Mouse (Mus musculus) mouse embryonic stem cell (cell line): ENCODE measurements around the gene Kdelc1.

Experiments used
- in situ Hi-C, 2 experiments: fragments of 300-500 bp; cut with MboI; formaldehyde crosslinking; loops; 1 replicate in 1 of 2; 3 replicates in 1 of 2; pipeline ENCODE4 v1.14.3; 2019 to 2020; ENCODE audit warnings: low sequenced_read_pairs in 2 of 2, low pct_unique_long_range_greater_than_20kb in 1 of 2, mixed read lengths in 1 of 2; ENCODE audit not compliant: unreplicated experiment in 1 of 2

Gene Kdelc1

DNA sequence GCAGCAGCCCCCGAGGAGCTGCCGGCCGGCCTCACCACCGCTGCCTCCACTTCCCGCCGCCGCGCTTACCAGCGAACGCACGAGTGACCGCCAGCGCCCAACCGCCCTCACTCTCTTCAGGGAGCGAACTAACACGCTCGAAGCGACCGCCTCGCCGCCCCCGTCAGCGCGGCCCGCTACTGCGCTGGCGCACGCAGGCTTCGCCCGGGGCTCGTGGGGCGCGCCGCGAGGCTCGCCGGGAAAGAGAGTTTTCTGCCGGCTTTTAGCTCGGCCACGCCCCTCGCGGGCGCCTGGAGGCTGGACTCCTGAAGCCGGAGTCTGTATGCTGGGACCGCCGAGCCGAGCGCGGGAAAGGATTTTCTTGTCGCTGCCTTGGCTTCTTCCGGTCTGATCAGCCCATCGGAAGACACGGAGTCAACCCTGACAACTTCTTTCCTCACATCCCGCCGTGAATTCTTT is 16.3 kb downstream of the Kdelc1 start, which contains the start of gene Tex30:
Gene Tex30 (minus strand): TSS at position 183 of the 459 bp plus-strand sequence.
- in situ Hi-C loops: loop anchor here in 1 of 2 experiments (25.0 kb wide), 1 partner anchor 1710 kb away; no protein-coding TSS in a partner anchor

DNA sequence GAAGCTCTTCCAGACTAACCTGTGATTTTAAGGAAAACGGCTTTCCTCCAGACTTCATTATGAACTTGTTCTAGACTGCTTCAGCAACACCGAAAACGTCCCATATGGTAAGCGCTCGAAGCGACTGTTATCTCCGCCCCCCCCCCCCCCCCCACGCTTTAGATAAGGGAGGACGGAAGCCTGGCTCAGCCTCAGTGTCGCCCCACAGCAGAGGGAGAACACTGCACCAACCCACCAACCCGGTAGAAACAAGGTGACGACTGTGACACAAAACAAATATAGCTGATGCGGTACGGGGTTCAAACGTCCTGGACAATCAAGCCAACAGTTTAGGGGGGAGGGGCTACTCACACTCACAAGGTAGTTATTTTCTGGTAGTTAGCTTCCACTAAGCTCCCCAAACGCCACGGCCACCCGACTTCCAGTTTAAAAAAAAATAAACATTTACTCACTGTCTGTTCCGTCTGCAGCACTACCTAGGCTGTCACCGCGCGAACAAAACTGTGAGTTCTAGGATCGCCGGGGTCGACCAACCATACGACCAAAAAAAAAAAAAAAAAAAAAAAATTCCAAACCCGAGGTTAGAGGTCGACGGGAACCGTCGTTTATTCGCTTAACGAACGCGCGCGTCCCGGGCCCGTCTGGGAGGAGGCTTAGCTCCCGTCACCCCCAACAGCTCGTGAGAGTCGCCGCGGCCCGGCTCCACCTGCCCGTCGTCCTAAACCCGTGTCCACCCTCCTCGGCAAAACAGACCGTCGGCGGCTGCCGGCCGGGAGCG is 17.0 kb downstream of the Kdelc1 start:
- in situ Hi-C loops: loop anchor here in 1 of 2 experiments (25.0 kb wide), 1 partner anchor 1711 kb away; no protein-coding TSS in a partner anchor

DNA sequence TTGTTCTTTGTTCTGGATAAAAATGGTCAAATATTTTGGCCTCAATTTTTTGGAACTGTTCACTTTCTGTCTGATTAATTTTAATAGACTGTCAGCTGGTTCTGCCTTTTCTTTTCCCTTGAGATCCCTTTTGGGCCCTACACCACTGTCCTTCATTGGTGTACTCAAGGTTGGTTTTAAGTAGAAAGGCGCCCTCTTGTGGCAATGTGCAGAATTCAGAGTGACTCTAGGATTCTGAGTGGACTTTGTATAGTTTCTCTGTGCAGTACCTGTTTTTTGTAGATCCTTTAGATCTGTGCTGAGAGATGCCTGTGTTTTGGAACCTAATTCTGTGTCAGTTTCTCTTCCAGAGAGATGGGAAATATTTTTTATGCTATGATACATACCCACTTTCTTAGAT is 54.0 kb downstream of the Kdelc1 start:
- in situ Hi-C loops: loop anchor here (10.0 to 25.0 kb wide), 2 partner anchors 170 to 302 kb away; no protein-coding TSS in a partner anchor

DNA sequence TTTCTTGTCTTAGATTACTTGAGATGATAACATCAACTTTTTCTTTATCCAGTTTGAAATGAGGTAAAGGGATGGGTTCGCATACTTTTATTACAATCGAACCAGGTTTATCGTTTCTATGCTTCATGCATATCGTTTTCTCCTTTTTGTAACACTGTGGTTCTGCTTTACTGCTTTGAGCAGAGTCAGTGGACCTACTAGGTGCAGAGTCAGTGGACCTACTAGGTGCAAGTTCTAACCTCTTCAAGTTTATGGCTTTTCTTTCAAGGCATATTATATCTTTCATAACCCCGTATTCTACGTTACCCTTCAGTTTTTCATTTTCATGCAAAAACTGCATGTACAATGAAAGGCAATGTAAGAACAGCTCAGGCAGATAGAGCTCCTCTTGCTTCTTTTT is 55.2 kb downstream of the Kdelc1 start:
- in situ Hi-C loops: loop anchor here (10.0 to 25.0 kb wide), 2 partner anchors 169 to 301 kb away; no protein-coding TSS in a partner anchor

DNA sequence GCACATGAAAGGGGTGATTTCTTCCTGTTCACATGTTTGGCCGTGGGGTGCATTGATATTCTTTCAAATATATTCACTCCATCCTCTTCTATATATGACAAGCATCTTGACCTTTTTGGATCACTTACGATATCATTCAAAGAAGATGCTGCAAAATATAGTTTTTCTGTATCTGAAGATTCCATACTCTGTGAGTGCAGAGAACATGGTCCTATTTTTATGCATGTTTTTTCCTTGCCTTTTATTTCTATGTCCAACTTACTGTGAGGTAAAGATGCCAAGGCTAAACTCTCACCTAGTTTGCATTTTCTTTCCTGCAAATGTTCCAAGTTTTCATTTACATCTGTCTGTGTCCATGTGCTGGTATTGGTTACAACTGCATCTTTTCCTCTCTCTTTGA is 56.8 kb downstream of the Kdelc1 start, which contains the start of gene Gm8251:
Gene Gm8251 (minus strand): TSS at position 101 of the 400 bp plus-strand sequence.
- in situ Hi-C loops: loop anchor here (10.0 to 25.0 kb wide), 2 partner anchors 167 to 300 kb away; no protein-coding TSS in a partner anchor

DNA sequence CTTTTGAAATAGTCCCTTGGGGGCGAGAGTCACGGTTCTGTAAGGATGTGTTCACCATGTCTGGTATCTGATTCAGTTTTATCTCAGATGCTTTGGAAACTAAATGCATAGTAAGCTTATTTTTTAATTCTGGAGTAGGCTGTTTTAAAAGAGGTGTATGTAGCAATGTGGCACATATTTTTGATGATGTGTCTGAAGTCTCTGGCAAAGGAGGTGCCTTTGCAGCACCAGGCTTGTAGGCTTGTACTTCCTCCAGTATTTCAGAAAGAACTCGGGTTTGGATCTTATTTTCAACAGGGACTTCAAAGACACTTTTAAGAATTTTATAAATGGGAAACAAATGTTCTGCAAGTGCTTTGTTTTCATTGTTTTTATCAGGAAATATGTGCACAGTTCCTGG is 60.8 kb downstream of the Kdelc1 start:
- in situ Hi-C loops: loop anchor here (25.0 kb wide), 1 partner anchor 296 kb away; no protein-coding TSS in a partner anchor
